Mouse (Mus musculus): ENCODE measurements around the gene Eef1akmt2. TPM values are rescaled to one million over a fixed set of nuclear protein-coding genes. Genes with fewer than 3 reads are reported as not detected.

The Eef1akmt2 gene
- polyA plus RNA-seq, 1 experiment from 2014 or later = 92.9 TPM

DNA sequence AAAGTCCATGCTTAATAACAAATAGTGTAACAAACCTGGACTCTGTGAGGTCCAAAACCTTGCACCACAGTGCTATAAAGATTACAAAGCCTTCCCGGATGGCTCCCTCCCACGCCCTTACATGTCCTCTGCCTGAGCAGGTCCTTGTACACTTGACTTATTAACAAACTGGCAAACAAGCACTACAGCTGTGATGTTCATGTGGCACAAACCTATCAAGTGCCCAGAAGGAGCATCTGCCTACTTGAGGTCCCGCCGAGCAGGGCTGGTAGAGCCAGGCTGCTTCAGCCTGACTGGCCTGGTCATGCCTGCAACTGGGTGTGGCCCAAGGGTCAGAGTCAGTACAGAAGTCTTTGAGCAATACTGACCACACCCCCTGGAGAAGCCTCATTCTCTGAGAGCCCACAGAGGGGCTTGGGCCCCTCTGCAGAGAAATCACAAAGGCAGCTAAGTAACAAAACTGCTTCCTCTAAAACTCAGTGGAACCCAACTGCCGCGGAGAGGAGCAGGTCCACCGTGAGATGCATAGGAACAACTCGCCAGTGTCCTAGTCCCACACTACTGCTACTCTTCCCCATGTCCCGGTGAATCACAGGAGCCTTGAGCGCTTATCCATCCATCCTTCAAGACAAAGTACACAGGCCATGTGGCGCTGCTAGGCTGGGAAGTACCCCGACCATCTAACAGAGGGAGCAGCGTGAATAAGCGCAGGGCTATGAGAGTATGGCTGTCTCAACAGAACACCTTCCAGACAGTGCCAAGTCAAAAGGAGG is 61.8 kb downstream of the Eef1akmt2 start:
- 82% methylated on average over 14 of the region's 14 CpGs for WGBS
- H3K27ac ChIP-seq = no peak overlapping the region
- no peak for ATAC-seq (ENCODE audit: low FRiP score)
- H3K9ac ChIP-seq = no peak overlapping the region
- H3K9me3 ChIP-seq = no peaks in the 10 kb centered on the region
- peaks cover 42% of the 10 kb centered on the region for H3K4me1 ChIP-seq (replicated peaks)
- no peak overlapping the region for H3K4me2 ChIP-seq
- no peaks in the 10 kb centered on the region for H3K27me3 ChIP-seq
- H3K36me3 ChIP-seq = no peaks in the 10 kb centered on the region
- H3K4me3 ChIP-seq = no peak overlapping the region

GRCm38 (mm10) chr7:132788826-132789225 is 63.6 kb downstream of the Eef1akmt2 start:
- Histone ChIP-seq H3K27me3 (no peaks in the 10 kb centered on the region), H3K36me3 (no peaks in the 10 kb centered on the region), H3K27ac (no peak overlapping the region), H3K4me2 (no peak overlapping the region), H3K4me1 (replicated peaks) (peaks cover 44% of the 10 kb centered on the region), H3K4me3 (no peak overlapping the region), H3K9ac (no peak overlapping the region), H3K9me3 (no peaks in the 10 kb centered on the region)
- ATAC-seq (ENCODE audit: low FRiP score) = no peak
- 95% methylated on average over 13 of the region's 13 CpGs for WGBS

- 91% methylated on average over 4 of the region's 4 CpGs for WGBS
- H3K36me3 ChIP-seq = no peaks in the 10 kb centered on the region
- H3K4me3 ChIP-seq = no peak overlapping the region
- H3K4me1 ChIP-seq (replicated peaks) = peaks cover 36% of the 10 kb centered on the region
- no peaks in the 10 kb centered on the region for H3K27me3 ChIP-seq
- H3K4me2 ChIP-seq = no peak overlapping the region
- no peak overlapping the region for H3K9ac ChIP-seq
- no peak overlapping the region for H3K27ac ChIP-seq
- H3K9me3 ChIP-seq = no peaks in the 10 kb centered on the region
- no peak for ATAC-seq (ENCODE audit: low FRiP score)
These were observed 64.8 kb downstream of the Eef1akmt2 start for GRCm38 (mm10) chr7:132787496-132788190.

- Histone ChIP-seq H3K4me3 (no peak overlapping the region), H3K4me2 (no peak overlapping the region), H3K36me3 (no peaks in the 10 kb centered on the region), H3K27me3 (no peaks in the 10 kb centered on the region), H3K4me1 (replicated peaks) (peaks cover 39% of the 10 kb centered on the region), H3K9ac (no peak overlapping the region), H3K27ac (no peak overlapping the region), H3K9me3 (no peaks in the 10 kb centered on the region)
- WGBS = 91% methylated on average over 4 of the region's 4 CpGs
- ATAC-seq (ENCODE audit: low FRiP score) = no peak
These were observed 65.5 kb downstream of the Eef1akmt2 start for GRCm38 (mm10) chr7:132787022-132787421.

DNA sequence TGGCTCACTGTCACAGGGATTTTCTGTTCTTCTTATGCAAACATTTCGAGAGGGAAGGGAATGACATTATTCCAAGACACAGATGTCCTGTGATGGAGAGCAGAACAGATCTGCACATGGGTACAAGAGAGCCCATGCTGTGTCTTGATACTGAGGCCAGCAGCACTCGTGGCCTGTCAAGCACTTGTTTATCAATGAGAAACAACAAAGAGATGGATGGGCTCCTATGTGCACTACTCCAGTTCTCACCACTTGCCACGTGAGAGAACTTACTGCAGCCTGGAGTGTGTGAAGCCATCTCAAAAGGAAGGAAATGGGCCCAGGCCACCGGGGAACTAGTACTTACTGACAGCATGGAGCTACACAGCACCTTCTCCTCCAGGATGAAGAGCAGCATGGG is 66.0 kb downstream of the Eef1akmt2 start:
- Histone ChIP-seq H3K9ac (no peak overlapping the region), H3K4me1 (replicated peaks) (peaks cover 39% of the 10 kb centered on the region), H3K4me2 (no peak overlapping the region), H3K4me3 (no peak overlapping the region), H3K36me3 (no peaks in the 10 kb centered on the region), H3K27ac (no peak overlapping the region), H3K27me3 (no peaks in the 10 kb centered on the region), H3K9me3 (no peaks in the 10 kb centered on the region)
- WGBS = 43% methylated on average over 4 of the region's 4 CpGs
- no peak; the same call in 1 of the 2 replicates for ATAC-seq (ENCODE audit: low FRiP score)

DNA sequence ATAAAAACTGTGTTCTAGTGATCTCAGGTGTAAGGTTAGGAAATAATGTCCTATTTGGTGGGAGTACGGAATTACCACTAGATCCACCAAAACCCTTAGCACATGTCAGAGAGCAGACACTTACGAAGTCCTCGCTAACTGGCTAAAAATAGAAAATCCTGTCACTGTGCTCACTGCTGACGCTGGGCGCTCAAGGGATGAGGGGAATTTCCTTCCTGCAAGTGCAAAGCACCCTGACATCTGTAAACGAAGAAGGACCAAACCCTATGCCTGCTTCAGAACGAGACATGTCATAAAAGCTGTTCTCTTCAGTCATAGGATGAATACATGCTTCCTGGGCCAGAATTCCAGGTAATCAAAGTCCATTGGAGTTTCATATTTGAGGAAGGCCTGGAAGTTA is 66.5 kb downstream of the Eef1akmt2 start:
- Histone ChIP-seq H3K9me3 (no peaks in the 10 kb centered on the region), H3K36me3 (no peaks in the 10 kb centered on the region), H3K4me2 (no peak overlapping the region), H3K4me1 (replicated peaks) (peaks cover 42% of the 10 kb centered on the region), H3K27ac (no peak overlapping the region), H3K27me3 (no peaks in the 10 kb centered on the region), H3K4me3 (no peak overlapping the region), H3K9ac (no peak overlapping the region)
- ATAC-seq (ENCODE audit: low FRiP score) = no peak
- 81% methylated on average over 7 of the region's 7 CpGs for WGBS

DNA sequence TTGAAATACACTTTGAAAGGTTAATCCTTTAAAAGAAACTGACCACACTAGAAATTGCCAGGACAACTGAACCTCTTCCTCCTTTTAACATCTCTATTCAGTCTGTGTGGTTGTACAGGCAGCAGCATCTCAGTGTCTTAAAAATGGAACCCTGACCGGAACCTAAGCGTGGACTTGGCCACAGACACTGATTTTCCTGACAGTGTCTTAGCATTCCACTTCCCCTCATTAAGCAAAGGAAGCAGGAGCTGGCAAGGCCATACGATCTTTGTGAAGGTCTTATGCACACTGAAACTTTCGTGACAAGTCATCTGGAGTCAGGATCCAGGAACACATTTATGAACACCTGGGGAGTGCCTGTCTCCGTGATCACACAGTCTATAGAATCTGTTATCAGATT is 68.4 kb downstream of the Eef1akmt2 start:
- Histone ChIP-seq H3K27ac (no peak overlapping the region), H3K4me3 (no peak overlapping the region), H3K9ac (no peak overlapping the region), H3K9me3 (no peaks in the 10 kb centered on the region), H3K27me3 (no peaks in the 10 kb centered on the region), H3K36me3 (no peaks in the 10 kb centered on the region), H3K4me1 (replicated peaks) (peaks cover 50% of the 10 kb centered on the region), H3K4me2 (no peak overlapping the region)
- ATAC-seq (ENCODE audit: low FRiP score) = no peak
- 88% methylated on average over 5 of the region's 5 CpGs for whole genome bisulfite sequencing

DNA sequence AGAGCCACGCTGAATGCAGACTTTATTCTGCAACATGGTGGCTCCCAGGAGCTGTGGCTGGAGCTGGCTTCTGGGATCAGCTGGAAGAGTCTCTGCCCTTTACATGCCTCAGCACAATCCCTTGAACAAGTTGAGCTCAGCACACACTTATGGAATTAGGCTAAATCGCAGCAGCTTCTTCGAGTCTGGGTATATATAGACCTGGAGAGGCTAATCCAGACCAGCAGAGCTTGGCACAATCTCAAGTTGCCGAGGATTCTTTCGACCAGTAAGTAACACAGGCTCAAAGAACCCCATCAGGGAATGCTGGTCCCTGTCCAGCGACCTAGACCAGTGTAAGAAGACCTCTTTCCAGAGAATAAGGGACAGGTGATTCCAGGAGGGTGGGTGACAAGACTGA is 70.6 kb downstream of the Eef1akmt2 start:
- Histone ChIP-seq H3K27ac (peak overlapping the region; percentile 79), H3K27me3 (no peaks in the 10 kb centered on the region), H3K36me3 (peaks cover 18% of the 10 kb centered on the region), H3K4me2 (no peak overlapping the region), H3K9me3 (no peaks in the 10 kb centered on the region), H3K9ac (0 out of 2 replicates have a peak overlapping the region, but pooled peaks have one; percentile 26), H3K4me1 (replicated peaks) (peaks cover 48% of the 10 kb centered on the region), H3K4me3 (no peak overlapping the region)
- ATAC-seq (ENCODE audit: low FRiP score) = no peak
- WGBS = 67% methylated on average over 6 of the region's 6 CpGs

- Histone ChIP-seq H3K4me1 (replicated peaks) (peaks cover 44% of the 10 kb centered on the region), H3K27ac (peak overlapping the region; percentile 79), H3K4me2 (0 out of 2 replicates have a peak overlapping the region, but pooled peaks have one; percentile 17), H3K9ac (0 out of 2 replicates have a peak overlapping the region, but pooled peaks have one; percentile 26), H3K4me3 (no peak overlapping the region), H3K9me3 (no peaks in the 10 kb centered on the region), H3K27me3 (no peaks in the 10 kb centered on the region), H3K36me3 (peaks cover 20% of the 10 kb centered on the region)
- 11% methylated on average over 7 of the region's 7 CpGs for WGBS
- peak; percentile 71 for ATAC-seq (ENCODE audit: low FRiP score)
These were observed 71.2 kb downstream of the Eef1akmt2 start for GRCm38 (mm10) chr7:132781130-132781814.

DNA sequence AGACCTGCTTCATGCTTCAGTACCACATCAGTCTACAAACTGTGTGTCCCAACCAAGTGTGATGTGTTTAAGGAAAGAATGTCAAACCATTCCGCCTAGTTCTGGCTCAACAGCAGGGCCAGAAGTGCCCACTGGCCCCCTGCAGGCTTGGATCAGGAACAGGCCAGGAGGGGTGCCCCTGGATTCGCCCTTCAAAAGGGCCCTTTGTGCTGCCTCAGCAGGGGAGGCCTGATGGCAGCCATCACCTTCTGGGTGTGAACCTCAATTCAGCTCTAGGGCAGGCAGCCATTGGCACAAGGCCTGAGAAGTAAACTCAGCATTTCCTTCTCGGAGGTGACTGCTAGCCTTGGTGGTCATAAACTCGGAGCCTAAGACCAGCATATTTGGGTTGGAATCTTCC is 71.9 kb downstream of the Eef1akmt2 start:
- Histone ChIP-seq H3K36me3 (peaks cover 25% of the 10 kb centered on the region), H3K27me3 (no peaks in the 10 kb centered on the region), H3K9ac (no peak overlapping the region), H3K27ac (peak overlapping the region; percentile 79), H3K4me3 (no peak overlapping the region), H3K4me2 (no peak overlapping the region), H3K9me3 (no peaks in the 10 kb centered on the region), H3K4me1 (replicated peaks) (peaks cover 38% of the 10 kb centered on the region)
- peak; percentile 66; the same call in 1 of the 2 replicates for ATAC-seq (ENCODE audit: low FRiP score)
- WGBS = 37% methylated on average over 4 of the region's 4 CpGs

DNA sequence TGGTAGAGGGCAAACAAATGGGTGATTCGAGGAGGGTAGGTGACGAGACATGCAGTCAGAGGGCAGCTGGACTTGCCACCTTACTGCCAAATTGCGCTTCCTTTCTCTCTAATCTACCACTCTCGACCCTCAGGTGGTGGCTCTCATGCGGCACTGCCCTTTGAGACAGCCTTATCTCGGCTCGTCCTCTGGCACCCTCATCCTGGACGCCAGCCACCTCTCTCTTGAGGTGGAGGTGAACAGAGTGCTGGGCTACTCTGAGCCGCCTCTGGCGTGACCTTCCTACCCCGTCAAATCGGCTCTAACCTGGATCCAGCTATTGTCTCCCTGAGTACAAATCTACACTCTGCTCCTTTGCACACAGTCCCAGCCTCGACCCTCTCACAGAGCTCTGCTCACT is 73.8 kb downstream of the Eef1akmt2 start:
- no peaks in the 10 kb centered on the region for H3K27me3 ChIP-seq
- H3K27ac ChIP-seq = no peak overlapping the region
- peaks cover 32% of the 10 kb centered on the region for H3K36me3 ChIP-seq
- WGBS = 94% methylated on average over 13 of the region's 13 CpGs
- H3K4me3 ChIP-seq = no peak overlapping the region
- no peaks in the 10 kb centered on the region for H3K9me3 ChIP-seq
- no peak overlapping the region for H3K4me2 ChIP-seq
- no peak overlapping the region; the same call in 1 of the 2 replicates for H3K9ac ChIP-seq
- no peak for ATAC-seq (ENCODE audit: low FRiP score)
- H3K4me1 ChIP-seq (replicated peaks) = peaks cover 37% of the 10 kb centered on the region

- 90% methylated on average over 1 of the region's 1 CpGs for WGBS
- no peak for ATAC-seq (ENCODE audit: low FRiP score)
- no peaks in the 10 kb centered on the region for H3K27me3 ChIP-seq
- H3K36me3 ChIP-seq = peaks cover 37% of the 10 kb centered on the region
- no peak overlapping the region for H3K4me2 ChIP-seq
- H3K4me3 ChIP-seq = no peak overlapping the region
- no peak overlapping the region for H3K9ac ChIP-seq
- H3K9me3 ChIP-seq = no peaks in the 10 kb centered on the region
- H3K4me1 ChIP-seq (replicated peaks) = peaks cover 37% of the 10 kb centered on the region
- H3K27ac ChIP-seq = no peak overlapping the region
These were observed 74.6 kb downstream of the Eef1akmt2 start for GRCm38 (mm10) chr7:132777728-132778453.

Measured in hindbrain, embryonic 13.5 days (tissue).